Mouse (Mus musculus) retina, adult 2 months (tissue): ENCODE data around the gene Gm7247.
"Not testable (repeated sequence)": the region's sequence is repeated elsewhere in the genome, so short reads cannot be mapped to it uniquely, and the experiment has no call there.

Experiments
- DNase-seq: peaks from one replicate; pipeline ENCODE4 v3.0.0-alpha.2; 2012; ENCODE audit warnings: low read depth, low spot score

The Gm7247 gene

GRCm38 (mm10) chr14:51361456-51361855, at the start of gene Gm7247:
Gene Gm7247, plus strand, starts transcription at chr14:51361756.
- no peak for DNase-seq

DNA sequence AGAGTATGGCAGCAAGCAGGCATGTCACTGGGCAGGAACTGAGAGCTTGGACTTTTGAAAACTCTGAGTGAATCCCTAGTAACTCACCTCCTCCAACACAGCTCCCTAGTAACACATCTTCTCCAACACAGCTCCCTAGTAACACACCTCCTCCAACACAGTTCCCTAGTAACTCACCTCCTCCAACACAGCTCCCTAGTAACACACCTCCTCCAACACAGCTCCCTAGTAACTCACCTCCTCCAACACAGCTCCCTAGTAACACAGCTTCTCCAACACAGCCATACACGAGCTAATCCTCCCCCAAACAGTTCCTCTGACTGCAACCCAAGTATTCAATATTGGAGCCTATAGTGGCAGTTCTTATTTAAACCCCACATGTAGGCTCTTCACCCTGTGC, 37.6 kb upstream of the Gm7247 start:
- no peak for DNase-seq

DNA sequence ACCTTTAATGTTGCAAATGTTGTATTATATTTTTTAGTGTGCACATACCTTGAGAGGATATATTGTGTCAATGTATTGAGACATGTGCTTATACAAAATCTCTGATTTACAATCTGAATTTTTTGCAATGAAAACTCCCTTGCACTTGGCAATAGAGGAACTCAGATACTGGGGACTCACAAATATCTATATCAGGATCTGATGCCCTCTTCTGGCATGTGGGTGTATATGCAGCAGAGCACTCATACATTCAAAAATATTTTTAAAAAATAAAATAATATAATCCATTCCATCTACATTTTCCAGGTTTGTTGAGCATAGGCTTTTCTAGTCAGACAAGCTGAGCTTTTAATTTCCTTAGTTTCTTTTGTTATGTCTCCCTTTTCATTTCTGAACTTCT, 15.5 kb upstream of the Gm7247 start:
- DNase-seq, result no peak

- no peak for DNase-seq
These were observed 3.2 kb upstream of the Gm7247 start for GRCm38 (mm10) chr14:51358111-51358982.

GRCm38 (mm10) chr14:51382805-51383204, 21.2 kb downstream of the Gm7247 start:
- no peak for DNase-seq

- no peak for DNase-seq
These were observed 22.8 kb downstream of the Gm7247 start for GRCm38 (mm10) chr14:51384351-51384750.

GRCm38 (mm10) chr14:51385741-51386140, 24.2 kb downstream of the Gm7247 start:
- no peak for DNase-seq

DNA sequence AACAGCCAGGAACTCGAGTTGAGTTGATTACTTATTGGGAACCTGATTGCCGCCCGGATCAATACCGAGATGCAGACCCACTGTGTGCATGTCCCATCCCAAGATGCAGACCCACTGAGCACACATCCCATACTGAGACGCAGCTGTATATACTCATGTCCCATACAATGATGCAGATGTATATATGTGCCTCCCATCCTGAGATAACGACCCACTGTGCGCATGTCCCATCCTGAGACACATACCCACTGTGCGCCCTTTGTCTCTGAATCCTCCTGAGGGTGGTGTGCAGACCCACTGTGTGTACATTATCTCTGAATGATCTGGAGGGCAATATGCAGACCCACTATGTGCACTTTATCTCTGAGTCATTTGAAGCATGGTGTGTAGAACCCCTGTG, 26.2 kb downstream of the Gm7247 start:
- no peak for DNase-seq

- no peak for DNase-seq
These were observed 26.7 kb downstream of the Gm7247 start for GRCm38 (mm10) chr14:51388222-51388621.

DNA sequence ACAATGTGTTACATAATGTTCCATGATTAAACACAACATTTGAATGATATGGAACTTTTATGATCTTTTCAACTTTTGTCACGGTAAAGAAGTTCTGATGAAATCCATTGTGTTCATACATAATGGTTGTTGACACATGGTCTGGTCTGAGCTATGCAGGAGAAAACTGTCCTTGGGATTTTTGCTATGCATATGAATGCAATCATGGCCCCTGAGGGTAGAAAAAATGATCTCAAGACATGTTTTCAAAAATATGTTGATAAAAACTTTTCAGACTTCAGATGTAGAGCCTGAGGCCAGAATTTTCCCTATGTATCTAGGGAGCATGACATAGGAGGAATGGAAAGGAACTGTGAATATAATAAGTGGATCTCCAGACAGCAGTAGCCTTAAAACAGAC, 49.0 kb downstream of the Gm7247 start, which contains the start of gene Vmn2r88:
Gene Vmn2r88, plus strand, starts transcription at position 301 of the 400 bp plus-strand sequence.
- DNase-seq, result no peak

- DNase-seq, result no peak
These were observed 62.3 kb downstream of the Gm7247 start for GRCm38 (mm10) chr14:51423885-51424284.

DNA sequence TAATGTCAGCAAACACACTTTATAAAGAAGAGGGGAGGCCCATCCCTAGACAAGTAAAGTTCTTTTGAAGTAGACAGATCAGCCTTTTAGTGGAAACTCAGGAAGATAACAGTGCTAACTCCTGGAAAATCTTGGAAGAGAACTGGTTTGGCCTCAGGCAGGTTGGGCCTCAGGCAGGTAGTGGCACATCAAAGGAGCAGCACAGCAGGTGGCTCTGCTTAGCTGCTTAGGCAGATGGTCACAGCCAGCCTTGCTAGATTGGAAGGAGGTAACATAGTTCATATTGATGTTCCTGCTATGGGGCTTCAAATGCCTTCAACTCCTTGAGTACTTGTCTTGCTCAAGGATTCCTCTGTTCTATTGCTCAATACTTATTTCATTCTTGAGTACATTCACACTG, 68.6 kb downstream of the Gm7247 start:
- DNase-seq, result not testable (repeated sequence)

GRCm38 (mm10) chr14:51434546-51434945, 73.0 kb downstream of the Gm7247 start:
- DNase-seq, result no peak

DNA sequence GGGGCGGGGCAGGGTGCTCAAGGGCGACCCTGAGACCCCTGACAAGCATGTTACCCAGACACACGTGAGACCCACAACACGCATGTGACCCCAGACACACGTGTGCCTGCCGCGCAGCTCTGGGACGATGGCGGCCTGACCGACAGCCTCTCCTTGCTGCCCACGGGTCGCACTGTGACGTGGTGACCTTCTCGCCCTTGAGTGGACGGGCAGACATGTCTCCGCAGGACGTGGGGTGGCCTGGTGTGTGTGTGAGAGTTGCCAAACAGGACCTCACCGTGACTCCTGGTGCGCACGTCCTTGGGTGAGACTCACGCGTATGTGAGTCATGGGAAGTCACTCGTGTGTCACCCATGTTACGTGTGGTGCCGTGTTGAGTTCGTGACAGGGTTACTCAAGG, 73.5 kb downstream of the Gm7247 start:
- DNase-seq, result no peak

DNA sequence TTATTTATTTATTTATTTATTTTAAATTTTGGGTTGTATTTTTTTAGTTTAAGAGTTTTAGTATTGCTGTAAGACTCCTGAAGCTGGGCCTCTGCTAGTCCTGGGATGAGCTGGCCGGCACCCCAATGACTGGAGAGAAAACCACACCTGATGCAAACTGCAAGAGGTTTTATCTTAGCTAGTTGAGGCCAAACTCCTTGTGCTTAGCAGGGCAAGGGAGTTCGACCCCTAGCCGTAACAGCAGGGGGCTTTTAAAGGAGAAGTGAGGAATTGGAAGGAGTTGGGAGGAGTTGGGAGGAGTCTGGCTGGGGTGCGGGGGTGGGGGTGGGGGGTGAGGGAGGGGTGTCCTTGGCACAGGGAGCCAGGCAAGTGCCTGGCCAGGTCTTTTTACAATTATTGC, 77.4 kb downstream of the Gm7247 start:
- no peak for DNase-seq

DNA sequence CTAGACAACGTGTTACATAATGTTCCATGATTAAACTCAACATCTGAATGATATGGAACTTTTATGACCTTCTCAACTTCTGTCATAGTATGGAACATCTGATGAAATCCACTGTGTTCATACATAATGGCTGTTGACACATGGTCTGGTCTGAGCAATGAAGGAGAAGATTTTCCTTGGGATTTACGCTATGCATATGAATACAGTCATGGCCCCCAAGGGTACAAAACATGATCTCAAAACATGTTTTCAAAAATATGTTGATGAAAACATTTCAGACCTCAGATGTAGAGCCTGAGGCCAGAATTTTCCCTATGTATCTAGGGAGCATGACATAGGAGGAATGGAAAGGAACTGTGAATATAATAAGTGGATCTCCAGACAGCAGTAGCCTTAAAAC, 90.0 kb downstream of the Gm7247 start, which contains the start of gene Vmn2r89:
Gene Vmn2r89, plus strand, starts transcription at position 301 of the 400 bp plus-strand sequence.
- not testable (repeated sequence) for DNase-seq

DNA sequence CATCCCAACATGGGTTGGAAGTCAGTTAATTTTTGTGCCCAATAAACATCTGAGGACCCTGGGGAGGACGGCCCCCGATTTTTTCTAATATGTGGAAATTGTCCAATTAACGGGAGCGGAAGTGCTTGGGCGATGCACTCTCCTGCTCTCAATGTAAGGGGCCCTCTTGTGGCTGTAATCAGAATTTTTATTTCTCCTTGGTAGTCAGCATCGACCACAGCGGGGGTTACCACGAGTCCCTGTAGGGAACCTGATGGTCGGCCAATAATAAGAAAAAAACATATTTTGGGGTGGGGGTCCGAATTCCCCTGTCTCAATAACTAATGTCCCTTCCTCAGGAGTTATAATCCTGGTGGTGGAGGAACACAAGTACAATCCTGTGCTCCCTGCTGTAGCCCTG, 118.7 kb downstream of the Gm7247 start:
- not testable (repeated sequence) for DNase-seq

DNA sequence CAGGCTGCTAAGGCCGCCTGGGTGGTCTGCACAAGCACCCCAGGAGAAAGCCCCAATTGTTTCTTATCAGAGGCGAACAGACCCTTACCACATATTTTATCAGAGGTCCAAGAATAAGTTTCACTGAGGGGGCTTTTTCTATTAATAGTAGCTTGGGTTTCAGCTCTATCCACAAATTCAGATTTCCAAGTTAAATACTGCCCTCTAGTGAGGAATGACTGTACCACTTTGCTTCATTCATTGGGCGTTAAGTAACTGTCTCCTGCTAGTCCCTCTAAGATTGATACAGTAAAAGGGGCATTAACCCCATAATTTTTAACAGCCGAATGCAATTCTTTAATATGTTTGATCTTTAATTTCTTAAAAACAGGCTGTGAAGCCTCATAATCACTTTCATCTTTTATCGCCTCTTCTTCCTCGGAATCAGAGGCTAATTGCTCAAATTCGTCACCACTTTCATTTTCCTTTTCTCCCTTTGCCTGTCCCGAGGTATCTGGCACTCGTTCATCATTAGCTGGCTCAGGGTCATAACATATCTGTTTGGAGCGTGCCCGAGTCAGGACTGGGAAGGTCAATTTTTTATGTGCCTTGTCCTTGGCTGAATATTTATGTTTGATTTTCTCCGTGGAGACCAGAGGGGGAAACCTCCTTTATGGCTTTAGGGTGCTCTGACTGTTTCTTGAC, 119.9 kb downstream of the Gm7247 start:
- not testable (repeated sequence) for DNase-seq

GRCm38 (mm10) chr14:51482051-51482715, 120.6 kb downstream of the Gm7247 start:
- DNase-seq, result no peak

GRCm38 (mm10) chr14:51482971-51483381, 121.4 kb downstream of the Gm7247 start:
- DNase-seq, result not testable (repeated sequence)

GRCm38 (mm10) chr14:51483671-51484070, 122.1 kb downstream of the Gm7247 start:
- no peak for DNase-seq

DNA sequence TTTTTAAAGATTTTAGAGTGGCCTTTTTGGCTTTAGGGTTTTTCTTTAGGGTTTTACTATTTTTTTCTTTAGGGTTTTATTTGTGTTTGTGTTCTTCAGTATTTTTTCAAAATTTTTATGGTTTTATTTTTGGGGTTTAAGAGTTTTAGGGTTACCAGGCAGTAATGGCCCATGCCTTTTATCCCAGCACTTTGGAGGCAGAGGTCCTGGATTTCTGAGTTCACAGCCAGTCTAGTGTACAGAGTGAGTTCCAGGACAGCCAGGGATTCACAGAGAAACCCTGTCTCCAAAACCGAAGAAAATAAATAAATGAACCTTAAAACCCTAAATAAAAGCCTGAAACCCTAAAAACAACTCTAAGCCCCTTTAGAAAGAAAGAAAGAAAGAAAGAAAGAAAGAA, 124.6 kb downstream of the Gm7247 start:
- no peak for DNase-seq
